Mouse (Mus musculus) erythroblast, embryonic 14.5 days (primary cell): ENCODE measurements around the gene Gm47995. TPM values are rescaled to one million over a fixed set of nuclear protein-coding genes. Genes with fewer than 3 reads are reported as not detected.

Source experiments
- H3K27me3 ChIP-seq: 2 replicates; pipeline ENCODE4 v1.6.1; 2012; ENCODE audit warnings: inconsistent platforms; ENCODE audit not compliant: control insufficient read depth
- H3K36me3 ChIP-seq: 2 replicates; pipeline ENCODE4 v1.6.1; 2012; ENCODE audit warnings: mild to moderate bottlenecking, inconsistent platforms; ENCODE audit not compliant: control insufficient read depth
- H3K4me1 ChIP-seq: 2 replicates; pipeline ENCODE4 v1.6.1; 2012; ENCODE audit warnings: inconsistent platforms; ENCODE audit not compliant: control insufficient read depth
- H3K4me3 ChIP-seq: replicated peaks from 2 replicates; pipeline ENCODE3; 2012; ENCODE audit warnings: moderate library complexity, mild to moderate bottlenecking, inconsistent platforms
- H3K9me3 ChIP-seq: 2 replicates; pipeline ENCODE4 v1.6.1; 2012; ENCODE audit warnings: low read length, inconsistent platforms, mixed read lengths; ENCODE audit not compliant: control insufficient read depth
- GATA1 ChIP-seq: IDR thresholded peaks from 2 replicates; pipeline ENCODE4 v1.6.1; 2012; ENCODE audit warnings: low read length, inconsistent platforms, mixed read lengths
- TAL1 ChIP-seq: IDR thresholded peaks from 3 replicates; pipeline ENCODE4 v1.6.1; 2012; ENCODE audit warnings: low read length, inconsistent platforms, mixed read lengths
- polyA plus RNA-seq: library from polyadenylated mRNA; stranded (reverse); fragments of >175 nt; gene quantifications from 2 replicates; pipeline ENCODE4 v1.2.3, GENCODE M21; 2012

Gene Gm47995
- polyA plus RNA-seq, 1 experiment: not detected

DNA sequence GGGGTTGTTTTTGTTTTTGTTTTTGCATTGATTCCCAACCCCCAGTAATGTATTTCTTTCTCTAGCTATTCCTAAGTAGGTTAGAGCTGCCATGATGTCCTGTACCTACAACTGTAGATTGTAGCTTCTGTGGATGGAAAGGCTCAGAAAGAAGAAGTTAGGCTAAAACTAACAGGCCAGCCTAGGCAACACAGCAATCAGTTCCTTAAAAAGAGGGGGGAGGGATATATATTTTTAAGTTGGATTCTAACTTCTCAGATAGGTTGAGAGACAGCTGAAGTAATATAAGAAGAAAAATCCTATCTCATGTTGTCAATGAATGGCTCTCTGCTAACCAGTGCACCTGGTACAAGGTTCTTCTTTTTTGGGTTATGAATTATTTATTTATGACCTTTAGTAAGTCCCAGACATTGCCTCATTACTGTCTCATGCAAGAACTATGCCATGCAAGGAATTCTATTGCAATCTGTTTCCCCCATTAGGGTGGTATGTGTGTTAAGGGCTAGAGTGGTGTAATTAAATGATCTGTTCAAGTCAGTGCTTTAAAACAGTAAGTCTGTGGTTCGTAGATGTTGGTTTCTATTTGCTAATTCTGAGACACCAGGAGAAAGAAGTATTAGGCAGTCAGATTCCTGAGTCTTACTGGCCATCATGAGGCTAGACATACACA is 30.2 kb downstream of the Gm47995 start:
- Histone ChIP-seq H3K4me1 (no peaks in the 10 kb centered on the region), H3K27me3 (no peaks in the 10 kb centered on the region), H3K9me3 (no peaks in the 10 kb centered on the region), H3K4me3 (no peak overlapping the region), H3K36me3 (no peaks in the 10 kb centered on the region)
- TF ChIP-seq GATA1 (no peak), TAL1 (no peak)

- TF ChIP-seq GATA1 (no peak), TAL1 (no peak)
Measured at GRCm38 (mm10) chr1:151232346-151232745, 34.1 kb downstream of the Gm47995 start.

DNA sequence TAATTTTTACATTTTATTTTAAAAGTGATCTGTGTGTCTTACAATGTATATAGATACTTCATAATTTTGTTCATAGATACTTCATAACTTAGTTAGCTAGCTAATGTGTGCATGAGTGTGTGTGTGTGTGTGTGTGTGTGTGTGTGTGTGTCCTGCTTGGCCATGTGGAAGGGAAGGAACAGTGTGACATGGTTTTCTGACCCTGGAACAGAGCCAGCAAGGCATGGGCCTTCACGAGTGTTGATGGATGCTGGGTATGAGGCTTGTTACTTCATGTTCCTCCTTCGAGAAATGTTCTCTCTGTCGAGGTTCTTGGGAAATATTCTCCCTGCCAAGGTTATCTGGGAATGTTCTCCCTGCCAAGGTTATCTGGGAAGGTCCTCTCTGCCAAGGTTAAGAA is 35.5 kb downstream of the Gm47995 start:
- TF ChIP-seq GATA1 (no peak), TAL1 (no peak)

More at GRCm38 (mm10) chr1:151232346-151232745, 34.1 kb downstream of the Gm47995 start:
- Histone ChIP-seq H3K4me3 (no peak overlapping the region), H3K9me3 (no peaks in the 10 kb centered on the region), H3K36me3 (no peaks in the 10 kb centered on the region), H3K27me3 (peaks cover 3% of the 10 kb centered on the region; the same call in 1 of the 2 replicates), H3K4me1 (no peaks in the 10 kb centered on the region)

GRCm38 (mm10) chr1:151235574-151235973 is 37.3 kb downstream of the Gm47995 start:
- Histone ChIP-seq H3K4me1 (peaks cover 7% of the 10 kb centered on the region), H3K36me3 (no peaks in the 10 kb centered on the region), H3K4me3 (no peak overlapping the region), H3K27me3 (peaks cover 3% of the 10 kb centered on the region; the same call in 1 of the 2 replicates), H3K9me3 (no peaks in the 10 kb centered on the region)
- TF ChIP-seq TAL1 (no peak), GATA1 (no peak)

More for the DNA sequence above, 35.5 kb downstream of the Gm47995 start:
- H3K36me3 ChIP-seq: no peaks in the 10 kb centered on the region
- H3K4me1 ChIP-seq: peaks cover 7% of the 10 kb centered on the region
- peaks cover 3% of the 10 kb centered on the region; the same call in 1 of the 2 replicates for H3K27me3 ChIP-seq
- no peak overlapping the region for H3K4me3 ChIP-seq
- H3K9me3 ChIP-seq: no peaks in the 10 kb centered on the region

DNA sequence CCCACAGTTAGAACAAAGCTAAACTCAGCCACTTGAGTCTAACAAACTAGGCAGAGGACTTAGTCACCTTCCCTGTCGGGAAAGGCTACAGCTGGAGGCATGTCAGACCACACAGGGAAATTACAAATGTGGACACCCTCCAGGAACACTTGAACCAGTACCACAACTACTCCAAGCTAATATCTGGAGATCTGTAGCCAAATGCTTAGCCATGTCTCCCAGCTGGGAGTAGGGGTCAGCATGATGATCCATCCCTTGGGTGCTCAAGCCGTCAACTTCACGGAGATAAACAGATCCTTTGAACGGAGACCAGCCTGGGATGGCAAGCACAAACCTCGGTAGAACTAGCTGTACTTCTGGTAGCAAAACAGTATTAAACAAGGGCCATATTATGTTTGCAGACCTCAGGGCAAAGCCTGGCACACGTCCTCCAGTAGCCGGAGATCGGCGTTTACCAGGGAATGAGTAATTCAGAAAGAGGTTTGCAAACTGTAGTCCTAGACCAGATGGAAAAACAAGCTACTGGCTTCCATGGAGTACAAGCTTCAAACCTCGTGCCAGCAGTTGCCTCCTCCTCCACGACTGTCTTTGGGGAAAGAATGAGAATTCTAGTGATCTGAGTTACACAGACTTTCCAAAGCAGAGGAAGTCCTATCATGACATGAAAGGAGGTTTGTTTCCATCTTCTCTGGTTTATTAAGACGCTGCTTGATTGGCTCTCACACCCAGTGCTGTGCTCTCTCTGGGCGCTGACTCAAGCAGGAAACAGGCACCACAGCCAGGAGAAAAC is 38.1 kb downstream of the Gm47995 start:
- Histone ChIP-seq H3K4me1 (peaks cover 7% of the 10 kb centered on the region), H3K4me3 (no peak overlapping the region)
- no peak for TF ChIP-seq GATA1
- no peak for TF ChIP-seq TAL1

GRCm38 (mm10) chr1:151237780-151238179 is 39.5 kb downstream of the Gm47995 start:
- no peaks in the 10 kb centered on the region for H3K9me3 ChIP-seq
- no peak overlapping the region for H3K4me3 ChIP-seq
- H3K4me1 ChIP-seq: peaks cover 7% of the 10 kb centered on the region
- TF ChIP-seq TAL1 (no peak), GATA1 (no peak)
- no peaks in the 10 kb centered on the region for H3K36me3 ChIP-seq
- H3K27me3 ChIP-seq: peaks cover 3% of the 10 kb centered on the region; the same call in 1 of the 2 replicates

More for the DNA sequence above, 38.1 kb downstream of the Gm47995 start:
- Histone ChIP-seq H3K36me3 (no peaks in the 10 kb centered on the region), H3K9me3 (no peaks in the 10 kb centered on the region), H3K27me3 (peaks cover 3% of the 10 kb centered on the region; the same call in 1 of the 2 replicates)

- Histone ChIP-seq H3K27me3 (no peaks in the 10 kb centered on the region), H3K9me3 (no peaks in the 10 kb centered on the region), H3K4me3 (no peak overlapping the region), H3K36me3 (no peaks in the 10 kb centered on the region), H3K4me1 (peaks cover 9% of the 10 kb centered on the region)
- TF ChIP-seq GATA1: no peak
- no peak for TF ChIP-seq TAL1
Measured at GRCm38 (mm10) chr1:151243332-151243731, 45.1 kb downstream of the Gm47995 start.

DNA sequence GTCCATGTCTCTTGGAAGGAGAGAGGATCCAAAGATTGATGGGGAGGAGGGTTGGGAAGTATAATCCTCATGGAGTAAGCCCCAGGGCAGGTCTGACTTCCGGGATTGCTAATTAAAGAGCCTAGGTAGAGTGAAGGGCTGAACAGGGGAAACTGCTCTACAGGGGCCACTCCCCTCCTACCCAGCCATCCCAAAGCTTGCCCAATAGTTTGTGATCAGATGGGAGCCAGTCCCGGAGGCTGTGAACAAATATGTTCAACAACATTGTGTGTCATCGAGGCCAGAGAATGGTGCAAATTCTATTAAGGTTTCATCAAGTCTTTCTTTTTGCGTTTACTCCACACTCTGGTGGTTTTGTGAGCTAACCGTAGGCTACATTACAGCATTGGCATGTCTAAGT is 45.8 kb downstream of the Gm47995 start:
- Histone ChIP-seq H3K4me3 (no peak overlapping the region), H3K36me3 (no peaks in the 10 kb centered on the region), H3K27me3 (no peaks in the 10 kb centered on the region), H3K4me1 (peaks cover 6% of the 10 kb centered on the region), H3K9me3 (no peaks in the 10 kb centered on the region)
- no peak for TF ChIP-seq GATA1
- TF ChIP-seq TAL1: no peak

- no peak for TF ChIP-seq GATA1
- TF ChIP-seq TAL1: no peak
Measured at GRCm38 (mm10) chr1:151244761-151245160, 46.5 kb downstream of the Gm47995 start.

More at GRCm38 (mm10) chr1:151244761-151245160, 46.5 kb downstream of the Gm47995 start:
- no peaks in the 10 kb centered on the region for H3K9me3 ChIP-seq
- H3K36me3 ChIP-seq: no peaks in the 10 kb centered on the region
- H3K4me1 ChIP-seq: peaks cover 6% of the 10 kb centered on the region
- H3K27me3 ChIP-seq: no peaks in the 10 kb centered on the region
- H3K4me3 ChIP-seq: no peak overlapping the region
